Mouse (Mus musculus) forebrain, embryonic 12.5 days (tissue): ENCODE data around the gene Sema4b. TPM values are rescaled to one million over a fixed set of nuclear protein-coding genes. Genes with fewer than 3 reads are reported as not detected.

Source experiments
- ATAC-seq: fragments of 200-750 bp; cut with Nextera tagmentation; 2 replicates; pipeline ENCODE4 v1.8.0; 2017; ENCODE audit warnings: moderate TSS enrichment; ENCODE audit not compliant: low FRiP score
- H3K27ac ChIP-seq: fragments of 300-500 bp; sonication (generic); 2 replicates; pipeline ENCODE4 v1.5.1; 2016; ENCODE audit warnings: mild to moderate bottlenecking
- H3K27me3 ChIP-seq: fragments of 300-500 bp; sonication (generic); 2 replicates; pipeline ENCODE4 v1.6.1; 2016; ENCODE audit warnings: mild to moderate bottlenecking
- H3K36me3 ChIP-seq: fragments of 300-500 bp; sonication (generic); replicated peaks from 2 replicates; pipeline ENCODE4 v1.6.1; 2016; ENCODE audit warnings: mild to moderate bottlenecking
- H3K4me1 ChIP-seq: fragments of 300-500 bp; sonication (generic); 2 replicates; pipeline ENCODE4 v1.6.1; 2016
- H3K4me2 ChIP-seq: fragments of 300-500 bp; sonication (generic); 2 replicates; pipeline ENCODE4 v1.6.1; 2016; ENCODE audit warnings: mild to moderate bottlenecking, moderate library complexity
- H3K4me3 ChIP-seq: fragments of 300-500 bp; sonication (generic); replicated peaks from 2 replicates; pipeline ENCODE4 v1.5.1; 2016; ENCODE audit warnings: mild to moderate bottlenecking
- H3K9ac ChIP-seq: fragments of 300-500 bp; sonication (generic); 2 replicates; pipeline ENCODE4 v1.6.1; 2016; ENCODE audit warnings: mild to moderate bottlenecking
- H3K9me3 ChIP-seq: fragments of 300-500 bp; sonication (generic); 2 replicates; pipeline ENCODE4 v1.6.1; 2016
- WGBS: fragments of 180-500 bp; shearing (Covaris S2); methylation state at CpG from one replicate; pipeline ENCODE4 v1.1.7; 2016; 5-methylcytosine and 5-hydroxymethylcytosine counted together
- polyA plus RNA-seq: library from polyadenylated mRNA; unstranded; fragments of >200 nt; fragmentation: Nextera tagmentation; extraction: Ambion mirVana; gene quantifications from 2 replicates; pipeline ENCODE4 v1.2.1, GENCODE M21; 2016

Gene Sema4b
- polyA plus RNA-seq, 1 experiment from 2014 or later, result 16.7 TPM

GRCm38 (mm10) chr7:80192226-80193061 is 5.8 kb downstream of the Sema4b start:
- H3K4me2 ChIP-seq, result peak overlapping the region; percentile 50
- ATAC-seq, result peak; percentile 89
- 10% methylated on average over 16 of the region's 16 CpGs for WGBS
- no peaks in the 10 kb centered on the region for H3K27me3 ChIP-seq
- no peaks in the 10 kb centered on the region for H3K36me3 ChIP-seq
- H3K27ac ChIP-seq, result peak overlapping the region; percentile 94
- no peaks in the 10 kb centered on the region for H3K9me3 ChIP-seq
- H3K9ac ChIP-seq, result peak overlapping the region; percentile 38
- H3K4me3 ChIP-seq, result peak overlapping the region; percentile 20
- peaks cover 68% of the 10 kb centered on the region for H3K4me1 ChIP-seq

GRCm38 (mm10) chr7:80193941-80194739 is 7.5 kb downstream of the Sema4b start:
- Histone ChIP-seq H3K27ac (peak overlapping the region; percentile 65), H3K4me2 (no peak overlapping the region), H3K4me3 (no peak overlapping the region), H3K9me3 (no peaks in the 10 kb centered on the region), H3K36me3 (no peaks in the 10 kb centered on the region), H3K27me3 (no peaks in the 10 kb centered on the region), H3K9ac (no peak overlapping the region), H3K4me1 (peaks cover 58% of the 10 kb centered on the region)
- 64% methylated on average over 13 of the region's 13 CpGs for WGBS
- no peak for ATAC-seq

- Histone ChIP-seq H3K4me2 (no peak overlapping the region), H3K9me3 (no peaks in the 10 kb centered on the region), H3K27me3 (no peaks in the 10 kb centered on the region), H3K4me3 (no peak overlapping the region), H3K36me3 (no peaks in the 10 kb centered on the region), H3K9ac (no peak overlapping the region), H3K4me1 (peaks cover 61% of the 10 kb centered on the region), H3K27ac (no peak overlapping the region)
- no peak for ATAC-seq
- WGBS, result 92% methylated on average over 5 of the region's 5 CpGs
Observed at GRCm38 (mm10) chr7:80195146-80195545, 8.5 kb downstream of the Sema4b start.

GRCm38 (mm10) chr7:80195576-80196263 is 9.1 kb downstream of the Sema4b start:
- Histone ChIP-seq H3K27me3 (no peaks in the 10 kb centered on the region), H3K9ac (no peak overlapping the region), H3K27ac (no peak overlapping the region), H3K4me1 (peaks cover 64% of the 10 kb centered on the region), H3K4me2 (no peak overlapping the region), H3K4me3 (no peak overlapping the region), H3K36me3 (no peaks in the 10 kb centered on the region), H3K9me3 (no peaks in the 10 kb centered on the region)
- no peak for ATAC-seq
- WGBS, result 88% methylated on average over 10 of the region's 11 CpGs

- peak overlapping the region; percentile 70 for H3K4me3 ChIP-seq
- ATAC-seq, result no peak
- H3K4me2 ChIP-seq, result peak overlapping the region; percentile 82
- H3K4me1 ChIP-seq, result peaks cover 64% of the 10 kb centered on the region
- peak overlapping the region; percentile 17; the same call in 1 of the 2 replicates for H3K9ac ChIP-seq
- H3K27me3 ChIP-seq, result no peaks in the 10 kb centered on the region
- 0 out of 2 replicates have a peak, but pooled peaks cover 3% of the 10 kb centered on the region for H3K36me3 ChIP-seq
- WGBS, result 7% methylated on average over 4 of the region's 4 CpGs
- H3K9me3 ChIP-seq, result no peaks in the 10 kb centered on the region
- H3K27ac ChIP-seq, result peak overlapping the region; percentile 97
Observed at GRCm38 (mm10) chr7:80197371-80197770, 10.7 kb downstream of the Sema4b start.

GRCm38 (mm10) chr7:80197941-80198778 is 11.5 kb downstream of the Sema4b start:
- peak overlapping the region; percentile 70 for H3K4me3 ChIP-seq
- peak overlapping the region; percentile 97 for H3K27ac ChIP-seq
- H3K36me3 ChIP-seq, result 0 out of 2 replicates have a peak, but pooled peaks cover 3% of the 10 kb centered on the region
- under 1% methylated on average over 68 of the region's 74 CpGs for WGBS
- peaks cover 64% of the 10 kb centered on the region for H3K4me1 ChIP-seq
- no peaks in the 10 kb centered on the region for H3K27me3 ChIP-seq
- no peaks in the 10 kb centered on the region for H3K9me3 ChIP-seq
- ATAC-seq, result peak; percentile 92
- peak overlapping the region; percentile 82 for H3K4me2 ChIP-seq
- peak overlapping the region; percentile 83 for H3K9ac ChIP-seq

GRCm38 (mm10) chr7:80198863-80199262 is 12.2 kb downstream of the Sema4b start:
- H3K27me3 ChIP-seq, result no peaks in the 10 kb centered on the region
- peak; percentile 24 for ATAC-seq
- peak overlapping the region; percentile 97 for H3K27ac ChIP-seq
- H3K4me3 ChIP-seq, result peak overlapping the region; percentile 70
- peak overlapping the region; percentile 83 for H3K9ac ChIP-seq
- H3K9me3 ChIP-seq, result no peaks in the 10 kb centered on the region
- 0 out of 2 replicates have a peak, but pooled peaks cover 3% of the 10 kb centered on the region for H3K36me3 ChIP-seq
- WGBS, result 2% methylated on average over 11 of the region's 11 CpGs
- peak overlapping the region; percentile 82 for H3K4me2 ChIP-seq
- H3K4me1 ChIP-seq, result peaks cover 68% of the 10 kb centered on the region

- peak overlapping the region; percentile 70 for H3K4me3 ChIP-seq
- H3K27me3 ChIP-seq, result no peaks in the 10 kb centered on the region
- no peaks in the 10 kb centered on the region for H3K9me3 ChIP-seq
- peak overlapping the region; percentile 83 for H3K9ac ChIP-seq
- 39% methylated on average over 6 of the region's 6 CpGs for WGBS
- H3K4me1 ChIP-seq, result peaks cover 68% of the 10 kb centered on the region
- H3K4me2 ChIP-seq, result peak overlapping the region; percentile 82
- peak overlapping the region; percentile 97 for H3K27ac ChIP-seq
- ATAC-seq, result no peak
- H3K36me3 ChIP-seq, result 0 out of 2 replicates have a peak, but pooled peaks cover 3% of the 10 kb centered on the region
Observed at GRCm38 (mm10) chr7:80199286-80199685, 12.6 kb downstream of the Sema4b start.

- no peaks in the 10 kb centered on the region for H3K27me3 ChIP-seq
- WGBS, result 79% methylated on average over 11 of the region's 11 CpGs
- H3K9ac ChIP-seq, result no peak overlapping the region
Observed at GRCm38 (mm10) chr7:80199851-80200587, 13.4 kb downstream of the Sema4b start.

GRCm38 (mm10) chr7:80200588-80200945 is 13.9 kb downstream of the Sema4b start:
- Histone ChIP-seq H3K36me3 (0 out of 2 replicates have a peak, but pooled peaks cover 3% of the 10 kb centered on the region), H3K4me1 (peaks cover 72% of the 10 kb centered on the region), H3K4me2 (no peak overlapping the region), H3K4me3 (no peak overlapping the region), H3K9me3 (no peaks in the 10 kb centered on the region), H3K9ac (no peak overlapping the region), H3K27ac (no peak overlapping the region), H3K27me3 (no peaks in the 10 kb centered on the region)
- WGBS, result 89% methylated on average over 6 of the region's 6 CpGs
- no peak for ATAC-seq

More at GRCm38 (mm10) chr7:80199851-80200587, 13.4 kb downstream of the Sema4b start:
- peak overlapping the region; percentile 82 for H3K4me2 ChIP-seq
- peak overlapping the region; percentile 70; the same call in 1 of the 2 replicates for H3K4me3 ChIP-seq
- no peaks in the 10 kb centered on the region for H3K9me3 ChIP-seq
- peaks cover 69% of the 10 kb centered on the region for H3K4me1 ChIP-seq
- H3K27ac ChIP-seq, result no peak overlapping the region
- ATAC-seq, result no peak
- H3K36me3 ChIP-seq, result 0 out of 2 replicates have a peak, but pooled peaks cover 3% of the 10 kb centered on the region
